Mouse (Mus musculus): ENCODE data around the gene Ackr4.

DNA sequence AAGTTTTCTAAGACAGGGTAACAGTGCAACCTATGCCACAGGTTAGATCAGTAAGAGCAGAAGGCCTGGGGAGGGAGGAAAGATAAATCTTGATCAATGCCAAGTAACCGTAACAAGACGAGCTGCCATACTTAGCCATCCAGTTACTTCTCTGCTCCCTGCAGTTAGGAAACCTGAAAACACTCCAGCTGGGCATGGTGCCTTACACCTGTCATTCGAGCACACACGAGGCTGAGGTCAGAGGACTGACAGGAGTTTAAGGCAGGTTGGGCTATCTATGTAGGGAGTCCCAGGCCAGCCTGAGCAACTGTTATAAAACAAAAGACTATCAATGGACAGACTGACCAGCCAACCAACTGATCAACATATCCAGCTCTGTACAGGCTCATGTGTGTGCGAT lies 39.2 kb upstream of the Ackr4 start:
- TF ChIP-seq CTCF (IDR thresholded peaks at IDR 0.05; ENCODE audit: low read depth, low read length): no peak
- TF ChIP-seq POLR2A (IDR thresholded peaks at IDR 0.05; ENCODE audit: insufficient read depth, low read length): no peak
- TF ChIP-seq EP300 (IDR thresholded peaks at IDR 0.05; ENCODE audit: insufficient read depth, low read depth, low read length): no peak
